Mouse (Mus musculus): ENCODE results near the gene Bcl9.

Gene Bcl9

GRCm38 (mm10) chr3:97297553-97298432, at the start of gene Bcl9:
Bcl9 (minus strand) TSS chr3:97297917.
- DNase-seq = peak; percentile 65 to 66

GRCm38 (mm10) chr3:97339193-97339576, 41.5 kb upstream of the Bcl9 start:
- DNase-seq = no peak

GRCm38 (mm10) chr3:97338522-97339192, 40.9 kb upstream of the Bcl9 start:
- peak; percentile 87 for DNase-seq

- DNase-seq = no peak
Measured at GRCm38 (mm10) chr3:97337306-97337705, 39.6 kb upstream of the Bcl9 start.

GRCm38 (mm10) chr3:97336331-97336730, 38.6 kb upstream of the Bcl9 start:
- no peak for DNase-seq

GRCm38 (mm10) chr3:97334618-97335017, 36.9 kb upstream of the Bcl9 start:
- DNase-seq = no peak

- DNase-seq = peak; percentile 56 to 57
Measured at GRCm38 (mm10) chr3:97332172-97332571, 34.5 kb upstream of the Bcl9 start.

GRCm38 (mm10) chr3:97327809-97328208, 30.1 kb upstream of the Bcl9 start:
- DNase-seq = peak in 1 of 2 experiments; percentile 8

- no peak for DNase-seq
Measured at GRCm38 (mm10) chr3:97327356-97327755, 29.6 kb upstream of the Bcl9 start.

GRCm38 (mm10) chr3:97325621-97326345, 28.1 kb upstream of the Bcl9 start:
- no peak for DNase-seq

- no peak for DNase-seq
Measured at GRCm38 (mm10) chr3:97324046-97324445, 26.3 kb upstream of the Bcl9 start.

GRCm38 (mm10) chr3:97317302-97317701, 19.6 kb upstream of the Bcl9 start:
- no peak for DNase-seq

- no peak for DNase-seq
Measured at GRCm38 (mm10) chr3:97313431-97313830, 15.7 kb upstream of the Bcl9 start.

GRCm38 (mm10) chr3:97311998-97312397, 14.3 kb upstream of the Bcl9 start:
- no peak for DNase-seq

GRCm38 (mm10) chr3:97309748-97310536, 12.2 kb upstream of the Bcl9 start:
- peak in 1 of 2 experiments; percentile 12 for DNase-seq

- DNase-seq = no peak
Measured at GRCm38 (mm10) chr3:97308440-97308839, 10.7 kb upstream of the Bcl9 start.

GRCm38 (mm10) chr3:97305907-97306306, 8.2 kb upstream of the Bcl9 start:
- no peak for DNase-seq

GRCm38 (mm10) chr3:97301586-97301985, 3.9 kb upstream of the Bcl9 start:
- DNase-seq = no peak

GRCm38 (mm10) chr3:97300370-97300769, 2.7 kb upstream of the Bcl9 start:
- no peak for DNase-seq

GRCm38 (mm10) chr3:97299885-97300284, 2.2 kb upstream of the Bcl9 start:
- peak; percentile 25 to 35 for DNase-seq

- no peak for DNase-seq
Measured at GRCm38 (mm10) chr3:97298856-97299465, 1.2 kb upstream of the Bcl9 start.

GRCm38 (mm10) chr3:97296941-97297552, 670 bp downstream of the Bcl9 start:
- DNase-seq = peak; percentile 27 to 36
